Mouse (Mus musculus) stomach, postnatal 0 days (tissue): ENCODE data around the gene Vmn1r10.

Experiments used
- CTCF ChIP-seq: IDR thresholded peaks from 2 replicates; pipeline ENCODE4 v1.5.1; 2016; ENCODE audit warnings: antibody characterized with exemption, low read depth, mild to moderate bottlenecking, moderate library complexity
- EP300 ChIP-seq: optimal IDR thresholded peaks from 2 replicates; pipeline ENCODE3; 2016; ENCODE audit warnings: antibody characterized with exemption

DNA sequence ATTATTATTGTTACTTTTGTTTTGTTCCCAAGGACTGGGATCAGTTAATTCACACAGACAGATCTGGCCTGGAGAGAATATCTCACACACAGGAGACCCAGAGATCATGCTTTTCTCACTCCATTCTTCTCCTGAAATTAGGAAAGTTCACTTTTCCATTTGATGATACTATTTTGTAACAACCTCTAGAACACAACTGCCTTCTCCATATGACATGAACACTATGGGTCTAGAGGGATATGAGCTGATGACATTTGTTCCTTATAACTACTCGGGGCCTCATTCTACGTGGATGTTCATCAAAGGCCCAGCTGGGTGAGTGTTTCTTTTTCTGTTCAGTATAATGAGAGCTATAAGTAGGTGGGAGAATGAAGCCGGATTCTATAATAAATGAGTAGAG, at the start of gene Vmn1r10:
- TF ChIP-seq CTCF (no peak), EP300 (no peak)
